Comparison of ENCODE assay signal across 32 mouse cellular contexts in genomic region chrX:37063902-37064301, GRCm38 (mm10). TPM values are rescaled to one million over a fixed set of nuclear protein-coding genes. Genes with fewer than 3 reads are reported as not detected.
DNase-seq lines count a peak whose midpoint lies in the region; ATAC-seq and TF ChIP-seq lines count a peak whose summit lies in the region.
"Had no signal": no experiment of that assay in that cellular context is flagged by ENCODE, and none has a peak within 500 bp of the region (broad histone marks: within the 10 kb centered on the region; RNA-seq: fewer than 3 reads in every experiment).

No protein-coding gene starts in this region.

- H3K9me3 ChIP-seq in midbrain, embryonic 11.5 days (ENCODE audit: control insufficient read depth, low read length): no peaks in the 10 kb centered on the region
- H3K9me3 ChIP-seq: forebrain, embryonic 10.5 days; forebrain, embryonic 13.5 days; G1E; heart, embryonic 12.5 days; heart, embryonic 15.5 days had no signal

- peak overlapping the region; percentile 15 for H3K4me2 ChIP-seq in myocyte (ENCODE audit: low read depth)
- no peak overlapping the region for H3K4me2 ChIP-seq in midbrain, embryonic 11.5 days
- H3K4me2 ChIP-seq: forebrain, embryonic 13.5 days; heart, embryonic 12.5 days; heart, embryonic 15.5 days; hindbrain, embryonic 14.5 days had no signal

- H3K79me2 ChIP-seq in myocyte (ENCODE audit: control insufficient read depth, insufficient read depth): no peaks in the 10 kb centered on the region

- H3K27ac ChIP-seq in midbrain, embryonic 11.5 days (ENCODE audit: low read depth, low read length): no peak overlapping the region
- H3K27ac ChIP-seq: forebrain, embryonic 10.5 days; forebrain, embryonic 13.5 days; heart, embryonic 15.5 days; hindbrain, embryonic 14.5 days; hindbrain, postnatal 0 days had no signal

- intact Hi-C loops in heart, postnatal 14 days (cut with DNase I): no loop called here

- 0 out of 2 replicates have a peak, but pooled peaks have one; percentile 18 for ATAC-seq in megakaryocyte, adult 5-6 weeks (ENCODE audit: poor library complexity, severe bottlenecking)
- ATAC-seq in midbrain, embryonic 11.5 days (ENCODE audit: low FRiP score): no peak
- ATAC-seq: forebrain, embryonic 13.5 days; forebrain, postnatal 0 days; hindbrain, postnatal 0 days; inflammation-experienced regulatory T-cells, adult 6 months had no signal

- no peak overlapping the region for H3K9ac ChIP-seq in midbrain, embryonic 11.5 days (ENCODE audit: low read length)
- H3K9ac ChIP-seq: forebrain, embryonic 13.5 days; forebrain, postnatal 0 days; heart, embryonic 12.5 days; heart, embryonic 15.5 days; hindbrain, embryonic 14.5 days had no signal

- WGBS in midbrain, embryonic 11.5 days: 79% methylated on average over 9 of the region's 9 CpGs

- TF ChIP-seq POLR2A in myocyte (IDR thresholded peaks at IDR 0.05; ENCODE audit: insufficient read length, low read depth): no peak

- H3ac ChIP-seq in myocyte (ENCODE audit: control insufficient read depth, insufficient read length): no peak overlapping the region

- DNase-seq in heart, adult 11 months: peak; percentile 42
- no peak for DNase-seq in heart, postnatal 14 days
- DNase-seq in cerebellum, postnatal 36 days: no peak
- DNase-seq in frontal cortex, postnatal 36 days (ENCODE audit: low spot score in 2 of 2): no peak
- DNase-seq in midbrain, embryonic 11.5 days (ENCODE audit: low spot score, missing footprints): no peak
- DNase-seq: adrenal gland, adult 2 months; adrenal gland, postnatal 14 days; B cell, adult 2 months; cerebellum, adult 11 months; cerebellum, adult 2 months; cerebellum, adult 9-11 months; cerebellum, postnatal 25 days; forebrain, postnatal 0 days; gastrocnemius, postnatal 10 days; gastrocnemius, postnatal 36 days; heart, adult 18-20 months; heart, postnatal 4 days had no signal

- no peaks in the 10 kb centered on the region for H3K27me3 ChIP-seq in myocyte (ENCODE audit: control insufficient read depth, insufficient read depth, insufficient read length)
- no peaks in the 10 kb centered on the region for H3K27me3 ChIP-seq in midbrain, embryonic 11.5 days (ENCODE audit: control insufficient read depth, insufficient read depth, low read length)
- H3K27me3 ChIP-seq: CH12.LX; forebrain, embryonic 13.5 days; heart, embryonic 12.5 days; heart, embryonic 15.5 days had no signal

- no peak overlapping the region for H3K4me3 ChIP-seq in myocyte
- no peak overlapping the region for H3K4me3 ChIP-seq in midbrain, embryonic 11.5 days (ENCODE audit: low read depth, low read length)
- H3K4me3 ChIP-seq: forebrain, embryonic 10.5 days; forebrain, embryonic 13.5 days; heart, embryonic 12.5 days; heart, embryonic 15.5 days had no signal

- no peaks in the 10 kb centered on the region for H3K4me1 ChIP-seq in midbrain, embryonic 11.5 days (ENCODE audit: control insufficient read depth, insufficient read depth, low read length)
- H3K4me1 ChIP-seq: forebrain, embryonic 10.5 days; forebrain, embryonic 13.5 days; heart, embryonic 12.5 days; heart, embryonic 15.5 days had no signal

- H3K36me3 ChIP-seq in myocyte (ENCODE audit: control insufficient read depth, insufficient read depth): no peaks in the 10 kb centered on the region
- H3K36me3 ChIP-seq in midbrain, embryonic 11.5 days (ENCODE audit: control insufficient read depth, insufficient read depth, low read length): no peaks in the 10 kb centered on the region
- H3K36me3 ChIP-seq: forebrain, embryonic 10.5 days; G1E; heart, embryonic 12.5 days; heart, embryonic 15.5 days had no signal

TF ChIP-seq in myocyte, 11 proteins besides CTCF, POLR2A, EP300 and RAD21:
- TF ChIP-seq SRF (IDR thresholded peaks at IDR 0.05; ENCODE audit: control insufficient read depth, insufficient read length, low read depth) (no peak), USF1 (IDR thresholded peaks at IDR 0.05; ENCODE audit: low read depth) (no peak), POLR2AphosphoS2 (IDR thresholded peaks at IDR 0.05; ENCODE audit: insufficient read length, low read depth) (no peak), E2F4 (IDR thresholded peaks at IDR 0.05; ENCODE audit: insufficient read depth) (no peak), MYOG (IDR thresholded peaks at IDR 0.05; ENCODE audit: control insufficient read depth in 1 of 3, insufficient read depth in 1 of 3, insufficient read length in 2 of 3, low read depth in 2 of 3) (no peak), CEBPB (IDR thresholded peaks at IDR 0.05; ENCODE audit: insufficient read depth, poor library complexity, severe bottlenecking) (no peak), TCF3 (IDR thresholded peaks at IDR 0.05; ENCODE audit: insufficient read length, low read depth) (no peak), MAX (IDR thresholded peaks at IDR 0.05; ENCODE audit: low read depth) (no peak), REST (IDR thresholded peaks at IDR 0.05; ENCODE audit: insufficient read depth, insufficient read length) (no peak), MYOD1 (IDR thresholded peaks at IDR 0.05; ENCODE audit: control insufficient read depth in 1 of 3, insufficient read length in 2 of 3, low read depth in 2 of 3) (no peak), TCF12 (IDR thresholded peaks at IDR 0.05; ENCODE audit: insufficient read depth, poor library complexity, severe bottlenecking) (no peak)
TF ChIP-seq in myocyte: peak in this region for 0.

RNA-seq across cellular contexts. Expression of gene Sowahd, which starts 15.3 kb away (rescaled TPM):
- not detected for total RNA-seq in heart, postnatal 14 days (2021)
- not detected in 2 replicates for total RNA-seq in megakaryocyte, adult 5-6 weeks (2015)
- not detected in 2 replicates for total RNA-seq in megakaryocyte, adult 5-6 weeks (2017)
- polyA plus RNA-seq in myocyte (2012; fragmentation: generic; extraction: Trizol): not detected
- polyA plus RNA-seq in midbrain, embryonic 11.5 days (2014; fragmentation: Nextera tagmentation; extraction: Ambion mirVana): not detected in 2 replicates
- total RNA-seq: CH12.LX; forebrain, postnatal 0 days; gastrocnemius, adult 18-20 months; gastrocnemius, postnatal 10 days; gastrocnemius, postnatal 36 days; heart, adult 18-20 months; heart, postnatal 10 days; heart, postnatal 4 days; hindbrain, postnatal 0 days had no signal
- polyA plus RNA-seq: cerebellum, adult 2 months; embryonic facial prominence, embryonic 11.5 days; forebrain, embryonic 10.5 days; forebrain, embryonic 13.5 days; G1E; hindbrain, embryonic 11.5 days; hindbrain, embryonic 14.5 days; inflammation-experienced regulatory T-cells, adult 6 months had no signal

RNA-seq across cellular contexts. Expression of gene Rpl39, which starts 21.3 kb away (rescaled TPM):
- total RNA-seq in heart, postnatal 14 days (2021): 100 to 1,000 TPM; 332 to 382 TPM
- 1,116 and 1,186 TPM in 2 replicates for total RNA-seq in megakaryocyte, adult 5-6 weeks (2015)
- total RNA-seq in megakaryocyte, adult 5-6 weeks (2017): 3,519 and 4,154 TPM in 2 replicates
- 2,053 TPM for polyA plus RNA-seq in myocyte (2012; fragmentation: generic; extraction: Trizol)
- 434 and 478 TPM in 2 replicates for polyA plus RNA-seq in midbrain, embryonic 11.5 days (2014; fragmentation: Nextera tagmentation; extraction: Ambion mirVana)

RNA-seq across cellular contexts. Expression of gene Upf3b, which starts 46.2 kb away (rescaled TPM):
- 10 to 100 TPM in 1 of 2 experiments, 1 to 10 TPM in 1; 6.7 to 10.2 TPM for total RNA-seq in heart, postnatal 14 days (2021)
- total RNA-seq in megakaryocyte, adult 5-6 weeks (2015): 18.2 and 24.7 TPM in 2 replicates
- total RNA-seq in megakaryocyte, adult 5-6 weeks (2017): 25.6 and 26.2 TPM in 2 replicates
- 2.8 TPM for polyA plus RNA-seq in myocyte (2012; fragmentation: generic; extraction: Trizol)
- 17.3 and 22.1 TPM in 2 replicates for polyA plus RNA-seq in midbrain, embryonic 11.5 days (2014; fragmentation: Nextera tagmentation; extraction: Ambion mirVana)
